Mouse (Mus musculus): Measurements from ENCODE around the gene Lcor. TPM values are rescaled to one million over a fixed set of nuclear protein-coding genes. Genes with fewer than 3 reads are reported as not detected.

The Lcor gene
- 31.4 TPM for polyA plus RNA-seq (2014; fragmentation: Illumina TruSeq; extraction: RNeasy Lipid Tissue Mini Kit (QIAGEN cat#74804); ENCODE audit: low read depth, low replicate concordance)

DNA sequence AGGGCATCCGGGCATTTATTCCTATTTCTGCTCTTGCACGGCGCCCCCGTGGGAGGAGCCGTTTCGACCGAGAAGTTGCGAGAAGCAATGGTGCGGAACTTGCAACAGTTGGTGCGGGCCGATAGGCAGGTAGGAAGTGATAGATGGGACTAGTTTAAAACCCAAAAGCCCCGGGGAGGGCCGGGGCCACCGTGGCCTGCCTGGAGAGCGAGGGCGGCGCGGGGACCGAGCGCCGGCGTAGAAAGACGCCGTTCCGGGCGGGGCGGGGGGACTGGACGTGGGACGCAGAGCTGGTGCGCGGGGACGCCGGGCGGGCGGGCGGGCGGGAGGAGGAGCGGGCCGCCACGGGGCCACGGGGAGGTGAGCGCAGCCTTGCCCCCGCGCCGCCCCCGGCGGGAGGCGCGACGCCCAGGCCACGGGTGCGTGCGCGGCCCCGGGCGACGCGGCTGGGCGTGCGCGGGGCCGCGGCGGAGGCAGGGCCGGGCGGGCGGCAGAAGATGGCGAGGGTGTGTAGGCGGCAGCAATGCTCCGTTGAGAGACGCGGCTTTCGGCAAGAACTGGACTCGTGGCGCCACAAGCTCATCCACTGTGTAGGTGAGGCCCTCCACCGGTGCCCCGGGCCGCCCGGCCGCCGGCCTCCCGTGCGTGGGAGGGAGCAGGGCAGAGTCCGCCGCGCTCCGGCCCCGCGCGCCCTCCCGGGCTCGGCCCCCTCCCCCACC lies at the start of gene Lcor:
Lcor (plus strand) TSS at position 448 of the 719 bp plus-strand sequence.

DNA sequence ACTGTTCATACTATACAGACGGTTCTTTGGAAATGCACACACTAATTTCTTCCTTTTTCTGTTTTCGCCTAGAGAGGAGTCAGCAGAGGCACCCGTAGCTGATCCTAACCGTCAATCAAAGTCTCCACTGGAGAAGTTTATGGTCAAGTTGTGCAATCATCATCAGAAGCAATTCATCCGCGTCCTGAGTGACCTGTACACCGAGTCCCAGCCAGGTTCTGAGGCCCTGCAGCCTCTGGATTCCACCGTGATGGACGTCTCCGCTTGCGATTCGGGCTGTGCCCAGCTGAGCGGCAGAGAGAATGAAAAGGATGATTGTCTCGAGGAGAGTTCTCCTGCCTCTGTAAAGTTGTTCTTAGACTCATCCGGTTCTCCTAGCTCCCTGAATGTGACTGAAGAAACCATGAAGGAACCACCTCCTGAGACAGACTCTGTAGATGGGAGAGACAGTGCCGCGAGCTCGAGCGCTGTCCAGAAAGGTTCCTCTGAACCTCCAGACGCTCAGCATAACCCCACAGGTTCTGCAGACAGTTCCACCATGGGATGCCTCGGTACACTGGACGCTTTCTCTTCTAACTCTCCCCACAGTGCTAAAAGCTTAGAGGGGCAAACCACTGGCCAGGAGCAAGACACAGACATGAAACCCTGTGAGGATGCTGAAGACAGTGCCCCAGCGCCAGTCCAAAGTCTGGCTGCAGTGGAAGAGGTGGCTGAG lies 99.4 kb downstream of the Lcor start, which contains the start of gene Gm340:
Gm340 (plus strand) TSS at position 665 of the 715 bp plus-strand sequence.

Other genes starting within 250 kb of the Lcor start
- 1,221 TPM for gene Tm9sf3, start 218.6 kb upstream of the Lcor start, polyA plus RNA-seq (2014; fragmentation: Illumina TruSeq; extraction: RNeasy Lipid Tissue Mini Kit (QIAGEN cat#74804); ENCODE audit: low read depth, low replicate concordance)
- 5.3 TPM for gene Pik3ap1, start 97.5 kb upstream of the Lcor start, polyA plus RNA-seq (2014; fragmentation: Illumina TruSeq; extraction: RNeasy Lipid Tissue Mini Kit (QIAGEN cat#74804); ENCODE audit: low read depth, low replicate concordance)
- gene Gm340, start 99.7 kb downstream of the Lcor start, polyA plus RNA-seq (2014; fragmentation: Illumina TruSeq; extraction: RNeasy Lipid Tissue Mini Kit (QIAGEN cat#74804); ENCODE audit: low read depth, low replicate concordance): 2.3 TPM